Mouse (Mus musculus): Measurements from ENCODE around the gene Cnih4. TPM values are rescaled to one million over a fixed set of nuclear protein-coding genes. Genes with fewer than 3 reads are reported as not detected.

Cnih4 gene
- total RNA-seq, 2 experiments from 2014 or later: 25.9 to 28.6 TPM

- DNase-seq: no peak
- intact Hi-C loops (cut with DNase I; ENCODE audit: low total_unique reads): no loop called here
These were observed 55.0 kb downstream of the Cnih4 start for GRCm38 (mm10) chr1:181199446-181199845.

GRCm38 (mm10) chr1:181210147-181210546 lies 65.7 kb downstream of the Cnih4 start:
- intact Hi-C loops (cut with DNase I; ENCODE audit: low total_unique reads): no loop called here
- DNase-seq: no peak

- DNase-seq: peak; percentile 41
- intact Hi-C loops (cut with DNase I; ENCODE audit: low total_unique reads): no loop called here
These were observed 66.3 kb downstream of the Cnih4 start for GRCm38 (mm10) chr1:181210601-181211402.

- intact Hi-C loops (cut with DNase I; ENCODE audit: low total_unique reads): no loop called here
- peak; percentile 43 for DNase-seq
These were observed 67.0 kb downstream of the Cnih4 start for GRCm38 (mm10) chr1:181211403-181211919.

- intact Hi-C loops (cut with DNase I; ENCODE audit: low total_unique reads): no loop called here
- peak; percentile 74 for DNase-seq
These were observed 67.6 kb downstream of the Cnih4 start, which contains the start of gene Wdr26 for GRCm38 (mm10) chr1:181211920-181212633. Gene Wdr26, minus strand, starts transcription at chr1:181212001.

GRCm38 (mm10) chr1:181214296-181215035 lies 70.0 kb downstream of the Cnih4 start:
- no peak for DNase-seq
- intact Hi-C loops (cut with DNase I; ENCODE audit: low total_unique reads): no loop called here

- intact Hi-C loops (cut with DNase I; ENCODE audit: low total_unique reads): no loop called here
These were observed 71.8 kb downstream of the Cnih4 start for GRCm38 (mm10) chr1:181216315-181216714.

More at GRCm38 (mm10) chr1:181216315-181216714, 71.8 kb downstream of the Cnih4 start:
- DNase-seq: no peak

Other genes with a start within 250 kb of the Cnih4 start
- gene Pycr2, start 240.4 kb upstream of the Cnih4 start, total RNA-seq (2021): 10 to 100 TPM; 18.3 to 18.4 TPM
- gene Lefty1, start 209.7 kb upstream of the Cnih4 start, total RNA-seq (2021): under 1 TPM; 0.44 to 0.53 TPM
- 10 to 100 TPM; 11.9 to 12.5 TPM for gene Tmem63a, start 202.3 kb upstream of the Cnih4 start, total RNA-seq (2021)
- 10 to 100 TPM; 13.5 to 16.4 TPM for gene Ephx1, start 123.8 kb upstream of the Cnih4 start, total RNA-seq (2021)
- gene 9130409I23Rik, start 93.5 kb upstream of the Cnih4 start, total RNA-seq (2021): not detected
- 1 to 10 TPM; 8.3 to 8.7 TPM for gene Nvl, start 489 bp upstream of the Cnih4 start, total RNA-seq (2021)
- gene Wdr26, start 67.3 kb downstream of the Cnih4 start, total RNA-seq (2021): 100 to 1,000 TPM in 1 of 2 experiments, 10 to 100 TPM in 1; 96.7 to 110 TPM
- under 1 TPM in 1 of 2 experiments, not detected in 1; 0.10 TPM for gene Cnih3, start 207.9 kb downstream of the Cnih4 start, total RNA-seq (2021)

Measured in gastrocnemius, postnatal 14 days (tissue).